Mouse (Mus musculus) frontal cortex, postnatal 36 days (tissue): Measurements from ENCODE around the gene Col4a2.

Experiments
- DNase-seq, 2 experiments: peaks; one replicate each; pipeline ENCODE4 v3.0.0; 2022; ENCODE audit warnings: low spot score in 2 of 2

The Col4a2 gene

GRCm38 (mm10) chr8:11296282-11296943 is 16.2 kb upstream of the Col4a2 start:
- DNase-seq: no peak

- no peak for DNase-seq
These were observed 15.3 kb upstream of the Col4a2 start for GRCm38 (mm10) chr8:11297141-11297838.

DNA sequence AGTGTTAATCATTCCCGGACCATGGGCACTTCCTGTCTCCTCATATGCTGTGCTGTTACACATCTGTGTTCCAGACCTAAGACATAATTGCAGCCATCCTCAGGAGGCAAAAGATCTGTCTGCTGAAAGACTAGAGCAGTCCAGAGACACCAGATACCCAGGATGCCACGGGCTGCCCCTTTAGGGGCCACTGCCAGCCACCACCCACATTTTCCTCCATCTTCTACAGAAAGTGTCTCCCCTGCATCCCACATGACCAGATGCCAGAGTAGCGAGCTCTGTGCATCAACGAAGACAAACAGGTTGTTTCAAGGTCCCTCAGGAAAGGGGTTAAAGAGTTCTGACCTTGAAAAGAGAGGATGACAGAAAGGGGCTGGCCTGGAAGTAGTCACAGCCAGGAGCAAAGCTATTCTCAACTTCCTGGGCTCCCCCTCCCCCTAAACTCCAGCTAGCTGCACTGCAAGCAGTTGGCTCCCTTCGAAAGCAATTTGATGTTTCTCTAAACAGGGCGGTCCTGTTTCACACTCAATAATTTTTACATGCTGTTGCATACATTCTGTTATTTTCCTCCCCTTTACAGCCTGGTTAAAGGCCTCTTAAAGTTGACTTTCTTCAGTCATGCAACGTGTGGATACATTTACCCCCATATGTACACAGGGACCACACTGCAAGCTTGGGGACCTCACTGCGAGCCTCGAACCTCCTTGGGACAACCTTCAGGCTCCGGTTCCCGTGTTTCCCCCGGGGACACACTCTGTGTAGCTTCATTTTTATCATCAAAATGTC is 13.9 kb upstream of the Col4a2 start:
- no peak for DNase-seq

DNA sequence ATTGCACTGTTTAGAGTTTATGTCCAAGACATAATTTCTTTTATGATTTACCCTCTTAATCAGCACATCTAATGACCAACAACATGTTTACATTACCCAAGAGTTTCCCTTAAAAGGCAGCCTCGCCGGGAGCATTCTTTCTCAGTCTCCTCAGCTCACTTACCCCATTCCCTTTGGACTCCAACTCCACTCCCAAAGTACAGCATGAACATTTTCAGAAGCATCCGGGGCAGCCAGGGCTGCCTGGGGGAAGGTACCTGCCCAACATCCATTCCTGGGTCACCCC is 13.3 kb upstream of the Col4a2 start:
- DNase-seq: no peak

DNA sequence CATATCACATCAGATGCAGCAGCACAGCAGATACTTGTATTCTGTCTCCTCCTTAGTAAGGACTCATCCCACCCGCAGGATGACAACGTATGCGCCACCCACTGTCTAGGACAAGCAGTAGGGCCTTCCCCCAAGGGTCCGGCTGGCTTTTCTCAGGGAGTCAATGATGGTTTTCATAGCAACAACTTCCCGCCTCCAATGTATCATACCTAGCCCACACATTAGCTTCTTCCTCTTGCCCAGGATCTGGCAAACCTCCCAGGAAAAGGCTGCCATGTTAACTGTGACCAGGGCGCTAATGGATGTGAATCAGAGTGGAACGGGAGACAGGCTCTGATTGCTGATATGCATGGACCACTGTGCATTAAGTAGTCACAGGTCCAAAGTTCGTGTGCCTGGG is 12.2 kb upstream of the Col4a2 start:
- peak; percentile 31 to 42 for DNase-seq

DNA sequence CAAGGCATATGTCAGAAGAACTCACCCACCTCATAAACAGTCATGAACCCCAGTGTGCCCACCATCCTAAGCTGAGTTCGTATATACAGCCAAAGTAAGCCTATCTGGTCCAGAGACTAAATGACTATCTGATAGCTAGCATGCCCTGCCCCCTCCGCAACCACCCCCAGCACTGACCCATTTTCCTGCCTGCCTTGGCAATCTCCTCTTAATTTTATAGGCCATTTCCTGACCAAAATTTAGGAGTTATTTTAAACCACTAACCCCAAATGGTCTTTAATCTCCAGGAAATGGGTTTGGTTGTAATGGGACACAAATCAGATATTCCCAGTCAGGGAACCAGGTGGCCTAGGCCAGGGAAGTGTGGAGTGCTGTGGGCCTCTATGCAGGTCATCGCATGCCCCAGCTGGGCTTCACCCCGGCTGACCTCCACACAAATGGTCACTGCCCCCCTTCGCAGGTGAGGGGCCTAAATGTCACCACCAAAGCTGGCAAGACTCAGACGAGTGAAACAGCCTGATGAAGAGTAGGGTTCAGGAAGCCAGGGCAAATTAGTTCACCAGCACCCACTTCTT is 8.5 kb upstream of the Col4a2 start:
- no peak for DNase-seq

DNA sequence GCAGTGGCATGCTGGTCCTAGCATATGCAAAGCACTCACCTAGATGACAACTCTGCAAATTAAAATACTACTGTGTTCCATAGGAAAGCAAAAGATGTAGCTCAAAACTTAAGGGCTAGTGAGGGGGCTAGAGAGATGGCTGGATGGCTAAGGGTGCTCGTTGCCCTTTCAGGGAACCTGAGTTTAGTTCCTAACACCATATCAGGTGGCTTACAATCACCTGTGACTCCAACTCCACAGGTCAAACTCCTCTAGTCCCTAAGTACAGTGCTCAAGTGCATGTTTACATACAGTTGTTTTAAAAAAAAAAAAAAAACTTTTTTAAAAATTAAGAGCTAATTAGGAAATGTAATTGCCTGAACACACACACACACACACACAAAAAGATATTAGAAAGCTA is 7.1 kb upstream of the Col4a2 start:
- DNase-seq: no peak

DNA sequence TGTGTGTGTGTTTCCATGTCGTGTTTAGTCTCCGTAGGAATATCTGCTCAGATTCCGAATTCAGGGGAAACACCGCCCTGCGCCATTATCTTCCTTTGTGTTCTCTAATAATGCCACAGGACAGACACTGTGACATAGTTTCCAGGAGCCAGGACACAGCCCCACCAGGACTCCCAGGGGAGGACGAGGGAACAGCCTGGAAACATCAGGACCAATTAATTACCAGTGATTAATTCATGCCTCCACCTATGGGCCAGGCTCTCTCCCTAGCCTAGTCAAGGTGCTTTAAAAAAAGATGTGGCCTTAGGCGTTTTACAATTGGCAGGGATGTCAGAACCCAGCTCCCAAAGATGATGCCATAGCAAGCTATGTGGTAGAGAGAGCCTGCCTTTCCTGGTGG is 5.2 kb upstream of the Col4a2 start:
- no peak for DNase-seq

GRCm38 (mm10) chr8:11308570-11308998 is 4.0 kb upstream of the Col4a2 start:
- no peak for DNase-seq

GRCm38 (mm10) chr8:11309226-11309625 is 3.4 kb upstream of the Col4a2 start:
- no peak for DNase-seq

DNA sequence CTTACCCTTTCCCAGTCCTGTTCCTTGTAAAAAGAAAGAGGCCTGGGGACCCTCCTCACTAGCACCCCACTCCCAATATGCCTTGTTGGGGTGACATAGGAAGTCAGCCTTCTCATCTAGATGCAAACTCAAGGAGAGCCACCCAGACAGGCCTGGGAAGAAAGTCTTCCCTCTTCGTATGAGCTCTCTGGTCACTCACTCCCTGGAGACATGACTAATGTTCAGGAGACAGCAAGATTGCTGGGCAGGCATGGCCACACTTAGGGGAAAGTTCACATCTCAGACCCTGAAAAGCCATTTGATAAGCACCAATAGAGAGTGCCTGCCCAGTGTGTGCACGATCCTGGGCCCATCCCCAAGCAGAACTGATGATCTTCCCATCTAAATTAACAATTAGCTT is 2.6 kb upstream of the Col4a2 start:
- DNase-seq: no peak

- DNase-seq: peak; percentile 37 to 38
These were observed 790 bp upstream of the Col4a2 start for GRCm38 (mm10) chr8:11311681-11312348.

- DNase-seq: peak; percentile 19 to 22
These were observed 839 bp downstream of the Col4a2 start for GRCm38 (mm10) chr8:11313176-11314111.

GRCm38 (mm10) chr8:11314613-11315012 is 2.0 kb downstream of the Col4a2 start:
- DNase-seq: no peak

- no peak for DNase-seq
These were observed 2.8 kb downstream of the Col4a2 start for GRCm38 (mm10) chr8:11315179-11315943.

DNA sequence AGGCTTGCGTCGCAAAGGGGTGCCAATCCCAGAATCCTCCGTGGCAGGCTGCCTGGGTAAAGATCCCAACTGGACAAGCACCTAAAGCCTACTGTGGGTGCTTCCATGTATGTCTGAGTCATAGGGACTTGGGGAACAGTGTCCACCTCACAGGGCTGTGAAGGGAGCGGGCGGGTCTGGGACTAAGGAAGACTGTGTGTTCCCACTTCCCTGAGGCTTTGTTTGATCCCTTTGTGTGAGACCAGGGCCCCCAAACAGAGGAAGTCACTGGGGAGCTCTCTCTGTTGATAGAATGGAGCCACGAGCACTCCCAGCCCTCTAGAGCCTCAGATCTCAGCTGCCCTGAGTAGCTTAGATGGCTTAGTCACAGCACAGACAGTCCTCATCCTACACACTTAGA is 3.5 kb downstream of the Col4a2 start:
- DNase-seq: no peak

DNA sequence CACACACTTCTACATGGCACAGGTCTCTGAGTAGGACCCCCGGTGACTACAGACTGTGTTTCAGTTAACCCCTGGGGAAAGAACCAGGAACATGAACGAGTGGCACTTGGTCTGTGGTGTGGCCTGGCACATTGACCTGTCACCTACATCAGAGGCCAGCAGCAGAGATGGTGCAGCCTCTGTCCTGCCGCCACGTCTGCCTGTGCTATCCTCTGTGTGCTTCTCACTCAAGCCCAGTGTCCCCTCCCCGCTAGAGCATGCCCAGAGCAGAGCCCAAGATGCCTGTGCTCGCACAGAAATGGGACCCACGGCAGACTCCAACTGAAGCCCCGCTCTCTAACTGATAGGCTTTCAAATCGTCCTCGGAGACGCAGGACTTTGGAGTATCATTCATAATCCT is 6.8 kb downstream of the Col4a2 start:
- no peak for DNase-seq

GRCm38 (mm10) chr8:11321841-11322240 is 9.2 kb downstream of the Col4a2 start:
- DNase-seq: no peak

DNA sequence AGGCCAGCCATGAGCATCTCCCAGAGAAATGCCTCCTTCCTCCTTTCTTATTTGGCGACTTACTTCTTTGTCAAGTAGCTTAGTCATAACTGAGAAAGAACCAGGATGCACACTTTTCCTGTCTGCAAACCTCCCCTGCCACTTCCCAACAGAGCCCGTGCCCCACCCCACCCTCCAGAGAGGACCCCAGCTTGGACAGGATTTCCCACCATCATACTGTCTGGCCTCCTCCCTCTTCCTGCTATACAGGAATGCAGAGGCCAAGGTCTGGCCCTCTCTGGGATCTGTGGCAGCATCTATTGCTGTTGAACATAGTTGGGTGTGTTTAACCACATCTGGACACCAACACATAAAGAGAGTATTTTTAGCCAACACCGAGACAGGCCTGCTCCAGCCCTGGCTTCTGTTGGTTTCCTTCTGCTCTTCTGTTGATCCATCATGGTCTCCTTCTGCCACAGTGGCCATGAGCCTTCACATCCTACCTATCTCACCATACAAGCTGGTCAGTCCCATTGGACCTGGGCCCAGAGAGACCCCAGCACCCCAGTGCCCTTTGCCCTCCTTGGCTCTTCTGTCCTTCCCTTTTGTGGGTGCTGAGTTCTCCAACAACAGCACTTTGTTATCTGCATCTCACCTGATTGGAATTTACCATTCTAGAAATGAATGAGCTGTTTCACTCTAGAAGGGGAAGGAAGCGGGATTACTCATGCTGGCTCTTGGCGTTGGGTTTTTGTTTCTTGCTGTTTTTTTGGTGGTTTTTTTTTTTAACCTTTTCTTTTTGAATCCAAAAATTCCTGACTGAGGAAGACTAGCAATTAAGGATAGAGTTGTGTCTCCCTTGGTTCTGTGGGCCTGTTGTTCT is 10.3 kb downstream of the Col4a2 start:
- DNase-seq: no peak
